Mouse (Mus musculus) thymus, adult 2 months (tissue): ENCODE measurements around the gene Kcnq1. TPM values are rescaled to one million over a fixed set of nuclear protein-coding genes. Genes with fewer than 3 reads are reported as not detected.

Experiments used
- DNase-seq: peaks from one replicate; pipeline ENCODE4 v3.0.0; 2021
- H3K27ac ChIP-seq: fragments of 200-500 bp; 2 replicates; pipeline ENCODE4 v1.5.1; 2012; ENCODE audit warnings: low read length, control low read depth; ENCODE audit not compliant: control insufficient read depth, insufficient read depth
- H3K27me3 ChIP-seq: fragments of 200-500 bp; 2 replicates; pipeline ENCODE4 v1.6.1; 2012; ENCODE audit warnings: mild to moderate bottlenecking, low read length, moderate library complexity, mixed read lengths; ENCODE audit not compliant: control insufficient read depth, insufficient read depth
- H3K36me3 ChIP-seq: fragments of 200-500 bp; 2 replicates; pipeline ENCODE4 v1.6.1; 2012; ENCODE audit warnings: mild to moderate bottlenecking, low read length, moderate library complexity; ENCODE audit not compliant: control insufficient read depth, insufficient read depth
- H3K4me1 ChIP-seq: fragments of 200-500 bp; replicated peaks from 2 replicates; pipeline ENCODE4 v1.6.1; 2012; ENCODE audit warnings: low read length; ENCODE audit not compliant: control insufficient read depth, insufficient read depth
- H3K4me3 ChIP-seq: fragments of 200-500 bp; 2 replicates; pipeline ENCODE4 v1.5.1; 2012; ENCODE audit warnings: mild to moderate bottlenecking, low read length, control low read depth, moderate library complexity; ENCODE audit not compliant: control insufficient read depth, insufficient read depth
- CTCF ChIP-seq: fragments of 200-500 bp; IDR thresholded peaks from 2 replicates; pipeline ENCODE4 v1.5.1; 2012; ENCODE audit warnings: mild to moderate bottlenecking, control low read depth, low read length, moderate library complexity, borderline replicate concordance; ENCODE audit not compliant: control insufficient read depth, poor library complexity, insufficient read depth; ENCODE audit errors: extremely low read depth
- POLR2A ChIP-seq: fragments of 200-500 bp; IDR thresholded peaks from 2 replicates; pipeline ENCODE4 v1.6.1; 2012; ENCODE audit warnings: mild to moderate bottlenecking, low read length, control low read depth, moderate library complexity; ENCODE audit not compliant: control insufficient read depth, poor library complexity, insufficient read depth; ENCODE audit errors: extremely low read depth
- WGBS: fragments of 180-500 bp; shearing (Covaris S2); methylation state at CpG from one replicate; pipeline ENCODE4 v1.1.7; 2018; 5-methylcytosine and 5-hydroxymethylcytosine counted together
- polyA plus RNA-seq: library from polyadenylated mRNA; depleted of rRNA; stranded (reverse); fragments of >200 nt; gene quantifications from 2 replicates; pipeline ENCODE4 v1.2.3, GENCODE M21; 2012

Gene Kcnq1
- polyA plus RNA-seq, 1 experiment = 4.6 TPM

- no peaks in the 10 kb centered on the region for H3K27me3 ChIP-seq
Observed at GRCm38 (mm10) chr7:143122191-143122590, 16.0 kb downstream of the Kcnq1 start.

GRCm38 (mm10) chr7:143123876-143124669, 17.9 kb downstream of the Kcnq1 start:
- DNase-seq = no peak
- 87% methylated on average over 6 of the region's 6 CpGs for WGBS
- H3K27ac ChIP-seq = no peak overlapping the region

More at GRCm38 (mm10) chr7:143122191-143122590, 16.0 kb downstream of the Kcnq1 start:
- Histone ChIP-seq H3K4me3 (no peak overlapping the region), H3K27ac (no peak overlapping the region), H3K4me1 (peaks cover 34% of the 10 kb centered on the region), H3K36me3 (no peaks in the 10 kb centered on the region)
- no peak for DNase-seq
- TF ChIP-seq CTCF (no peak), POLR2A (no peak)
- WGBS = 87% methylated on average over 5 of the region's 5 CpGs

GRCm38 (mm10) chr7:143124902-143125301, 18.7 kb downstream of the Kcnq1 start:
- TF ChIP-seq POLR2A (no peak), CTCF (no peak)
- WGBS = 96% methylated on average over 3 of the region's 3 CpGs
- no peak for DNase-seq
- Histone ChIP-seq H3K36me3 (no peaks in the 10 kb centered on the region), H3K27ac (no peak overlapping the region), H3K4me3 (no peak overlapping the region), H3K27me3 (no peaks in the 10 kb centered on the region), H3K4me1 (peaks cover 22% of the 10 kb centered on the region)

More at GRCm38 (mm10) chr7:143123876-143124669, 17.9 kb downstream of the Kcnq1 start:
- no peak overlapping the region for H3K4me3 ChIP-seq
- H3K4me1 ChIP-seq = peaks cover 30% of the 10 kb centered on the region
- TF ChIP-seq POLR2A = no peak
- no peak for TF ChIP-seq CTCF
- no peaks in the 10 kb centered on the region for H3K36me3 ChIP-seq
- no peaks in the 10 kb centered on the region for H3K27me3 ChIP-seq

- WGBS = 91% methylated on average over 5 of the region's 5 CpGs
- no peak overlapping the region for H3K4me3 ChIP-seq
Observed at GRCm38 (mm10) chr7:143132815-143133214, 26.7 kb downstream of the Kcnq1 start.

DNA sequence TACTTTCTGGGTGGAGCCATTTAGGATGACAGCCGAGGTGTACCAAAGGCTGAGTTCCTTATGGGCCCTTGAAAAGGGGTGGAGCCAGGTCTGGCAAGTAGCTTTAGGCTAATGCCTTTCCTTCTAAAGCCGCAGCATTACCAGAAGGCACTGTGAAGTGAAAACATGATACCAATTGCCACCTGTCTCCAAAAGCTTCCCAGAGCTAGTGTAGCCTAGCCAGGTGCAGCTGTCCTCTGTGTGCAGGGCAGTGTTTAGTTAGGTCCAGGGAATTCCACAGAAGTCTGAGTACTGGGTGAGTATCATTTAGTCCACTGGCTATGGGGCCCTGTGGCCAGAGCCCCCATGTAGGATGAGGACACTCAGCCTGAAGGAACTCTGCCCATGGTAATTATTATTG, 30.0 kb downstream of the Kcnq1 start:
- 69% methylated on average over 2 of the region's 2 CpGs for WGBS
- Histone ChIP-seq H3K4me1 (no peaks in the 10 kb centered on the region), H3K27ac (no peak overlapping the region)

More at GRCm38 (mm10) chr7:143132815-143133214, 26.7 kb downstream of the Kcnq1 start:
- DNase-seq = no peak
- TF ChIP-seq CTCF (no peak), POLR2A (no peak)
- H3K27ac ChIP-seq = no peak overlapping the region
- no peaks in the 10 kb centered on the region for H3K27me3 ChIP-seq
- H3K36me3 ChIP-seq = no peaks in the 10 kb centered on the region
- no peaks in the 10 kb centered on the region for H3K4me1 ChIP-seq

DNA sequence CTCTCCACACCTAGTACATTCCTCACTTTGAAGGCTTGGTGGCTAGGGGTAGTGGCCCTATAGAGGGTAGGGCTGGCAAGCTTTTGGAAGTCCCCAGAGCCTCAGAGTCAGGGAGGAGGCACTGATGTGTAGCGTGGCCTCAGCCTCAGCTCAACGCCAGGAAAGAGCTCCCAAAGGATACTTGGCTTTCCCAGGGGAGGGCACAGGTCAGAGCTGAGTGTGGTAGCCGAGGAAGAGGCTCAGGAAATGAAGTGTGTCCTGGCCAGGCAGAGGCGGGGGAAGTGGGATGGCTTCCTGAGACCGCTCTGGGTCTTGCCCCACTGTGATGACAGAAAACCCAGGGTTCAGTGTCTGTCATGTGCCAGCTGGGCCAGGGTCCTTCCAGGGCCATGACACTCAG, 30.4 kb downstream of the Kcnq1 start:
- no peak for DNase-seq
- whole genome bisulfite sequencing = 80% methylated on average over 5 of the region's 5 CpGs
- Histone ChIP-seq H3K4me1 (no peaks in the 10 kb centered on the region), H3K4me3 (no peak overlapping the region), H3K27ac (no peak overlapping the region), H3K36me3 (no peaks in the 10 kb centered on the region), H3K27me3 (no peaks in the 10 kb centered on the region)
- TF ChIP-seq POLR2A (no peak), CTCF (no peak)

More for the DNA sequence above, 30.0 kb downstream of the Kcnq1 start:
- Histone ChIP-seq H3K4me3 (no peak overlapping the region), H3K36me3 (no peaks in the 10 kb centered on the region), H3K27me3 (no peaks in the 10 kb centered on the region)
- no peak for DNase-seq
- TF ChIP-seq CTCF = no peak
- TF ChIP-seq POLR2A = no peak
